18 mouse cellular contexts compared by ENCODE assay signal in the genomic region with DNA sequence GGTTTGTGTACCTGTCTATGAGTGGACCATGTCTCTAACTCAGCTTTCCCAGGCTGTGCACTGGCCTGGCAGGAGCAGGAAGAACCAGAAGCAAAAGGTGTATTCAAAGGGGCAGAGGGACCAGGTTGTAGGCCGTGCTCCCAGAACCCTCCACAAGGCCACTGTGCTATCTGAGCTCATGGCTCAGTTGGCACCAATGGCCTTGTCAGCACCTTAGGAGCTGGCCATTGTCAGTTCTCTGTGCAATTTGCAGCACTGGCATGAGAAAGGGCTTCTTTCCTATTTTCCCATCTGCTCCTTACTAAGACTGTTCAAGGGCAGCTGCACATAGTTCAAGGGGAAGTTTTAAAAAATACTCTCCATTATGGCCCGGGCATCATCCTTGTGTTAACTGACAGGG.
"Had no signal": no experiment of that assay in that cellular context is flagged by ENCODE, and none has a peak within 500 bp of the region (broad histone marks: within the 10 kb centered on the region; RNA-seq: fewer than 3 reads in every experiment).

No protein-coding gene starts in this region.

- ATAC-seq: midbrain, embryonic 16.5 days had no signal

- H3K36me3 ChIP-seq: midbrain, embryonic 10.5 days; midbrain, embryonic 12.5 days; neural tube, embryonic 13.5 days; neural tube, embryonic 15.5 days had no signal

- H3K4me1 ChIP-seq: neural tube, embryonic 13.5 days had no signal

- H3K9me3 ChIP-seq: midbrain, embryonic 10.5 days; midbrain, embryonic 12.5 days; neural tube, embryonic 13.5 days; neural tube, embryonic 15.5 days had no signal

- H3K9ac ChIP-seq: lung, embryonic 14.5 days; midbrain, embryonic 12.5 days; neural tube, embryonic 13.5 days; neural tube, embryonic 15.5 days had no signal

- H3K4me3 ChIP-seq: midbrain, embryonic 10.5 days; midbrain, embryonic 12.5 days; myocyte; neural tube, embryonic 13.5 days; neural tube, embryonic 15.5 days had no signal

- H3K27me3 ChIP-seq: midbrain, embryonic 12.5 days; neural tube, embryonic 13.5 days; neural tube, embryonic 15.5 days had no signal

- DNase-seq: lung, embryonic 14.5 days; lung, postnatal 10 days; lung, postnatal 4 days; midbrain, embryonic 14.5 days; retina, postnatal 1 day; right cerebral cortex, adult 18-20 months; right cerebral cortex, postnatal 25 days; right cerebral cortex, postnatal 4 days; spleen, adult 18-20 months; thymus, adult 18-20 months; thymus, postnatal 14 days; thymus, postnatal 36 days had no signal

- H3K4me2 ChIP-seq: lung, embryonic 14.5 days; midbrain, embryonic 12.5 days; neural tube, embryonic 13.5 days; neural tube, embryonic 15.5 days had no signal

- H3K27ac ChIP-seq: midbrain, embryonic 10.5 days; midbrain, embryonic 12.5 days; neural tube, embryonic 13.5 days; neural tube, embryonic 15.5 days had no signal
